Mouse (Mus musculus) E14TG2a.4 (cell line): ENCODE measurements around the gene Plekhs1.

Source experiments
- CTCF ChIP-seq: conservative IDR thresholded peaks from 2 replicates; pipeline ENCODE4 v1.5.1; 2014; ENCODE audit warnings: low read length
- POU5F1 ChIP-seq: IDR thresholded peaks from 2 replicates; pipeline ENCODE4 v1.6.1; 2014; ENCODE audit warnings: low read length, borderline replicate concordance

DNA sequence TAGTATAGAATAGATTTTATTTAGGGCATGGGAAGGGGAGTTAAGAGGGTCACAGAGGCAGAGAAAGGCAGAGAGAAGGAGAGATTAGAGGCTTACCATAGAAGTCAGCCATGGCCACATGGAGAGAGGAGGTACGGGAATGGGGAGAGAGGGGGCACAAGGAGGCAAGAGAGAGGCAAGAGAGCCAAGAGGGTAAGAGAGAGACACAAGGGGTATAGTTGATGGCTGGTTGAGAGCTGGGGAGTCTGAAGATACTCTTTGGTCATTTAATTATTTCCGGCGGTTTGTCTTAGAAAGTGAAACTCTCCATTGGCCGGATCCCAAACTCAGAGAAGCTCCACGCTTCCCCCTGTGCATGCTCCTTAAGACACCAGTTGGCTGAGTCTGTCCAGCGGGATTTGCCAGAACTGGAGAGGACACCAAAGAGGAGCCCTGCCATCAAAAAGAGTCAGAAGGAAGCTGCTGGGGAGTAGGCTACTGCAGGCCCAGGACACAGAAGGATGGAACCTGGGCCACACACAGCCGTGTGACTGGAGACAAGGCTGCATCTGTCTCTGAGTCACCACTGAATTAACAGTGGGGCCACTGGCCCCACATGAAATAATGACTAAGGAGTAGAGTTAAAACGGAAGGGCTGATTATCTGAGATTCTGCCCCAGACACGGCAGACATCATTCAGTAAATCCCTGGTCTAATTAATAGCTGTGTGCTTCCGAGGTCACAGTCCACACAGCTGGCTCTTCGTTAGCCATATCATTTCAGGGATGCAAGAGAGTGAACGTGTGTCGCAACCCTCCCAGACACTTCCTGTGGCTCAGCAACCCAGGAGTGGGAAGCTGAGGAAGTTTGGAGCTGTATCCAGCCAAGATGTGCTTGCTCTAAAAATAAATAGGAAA lies 24.2 kb downstream of the Plekhs1 start:
- TF ChIP-seq CTCF: no peak
- TF ChIP-seq POU5F1: no peak
